Mouse (Mus musculus) monocyte, adult 59 days (primary cell): ENCODE results near the gene Hnrnpf. TPM values are rescaled to one million over a fixed set of nuclear protein-coding genes. Genes with fewer than 3 reads are reported as not detected.

Experiments
- total RNA-seq, 2 experiments: library from RNA; stranded (reverse); gene quantifications; one replicate each; pipeline ENCODE4 v1.2.4; 2023

The Hnrnpf gene
- 100 to 1,000 TPM; 688 to 731 TPM for total RNA-seq

DNA sequence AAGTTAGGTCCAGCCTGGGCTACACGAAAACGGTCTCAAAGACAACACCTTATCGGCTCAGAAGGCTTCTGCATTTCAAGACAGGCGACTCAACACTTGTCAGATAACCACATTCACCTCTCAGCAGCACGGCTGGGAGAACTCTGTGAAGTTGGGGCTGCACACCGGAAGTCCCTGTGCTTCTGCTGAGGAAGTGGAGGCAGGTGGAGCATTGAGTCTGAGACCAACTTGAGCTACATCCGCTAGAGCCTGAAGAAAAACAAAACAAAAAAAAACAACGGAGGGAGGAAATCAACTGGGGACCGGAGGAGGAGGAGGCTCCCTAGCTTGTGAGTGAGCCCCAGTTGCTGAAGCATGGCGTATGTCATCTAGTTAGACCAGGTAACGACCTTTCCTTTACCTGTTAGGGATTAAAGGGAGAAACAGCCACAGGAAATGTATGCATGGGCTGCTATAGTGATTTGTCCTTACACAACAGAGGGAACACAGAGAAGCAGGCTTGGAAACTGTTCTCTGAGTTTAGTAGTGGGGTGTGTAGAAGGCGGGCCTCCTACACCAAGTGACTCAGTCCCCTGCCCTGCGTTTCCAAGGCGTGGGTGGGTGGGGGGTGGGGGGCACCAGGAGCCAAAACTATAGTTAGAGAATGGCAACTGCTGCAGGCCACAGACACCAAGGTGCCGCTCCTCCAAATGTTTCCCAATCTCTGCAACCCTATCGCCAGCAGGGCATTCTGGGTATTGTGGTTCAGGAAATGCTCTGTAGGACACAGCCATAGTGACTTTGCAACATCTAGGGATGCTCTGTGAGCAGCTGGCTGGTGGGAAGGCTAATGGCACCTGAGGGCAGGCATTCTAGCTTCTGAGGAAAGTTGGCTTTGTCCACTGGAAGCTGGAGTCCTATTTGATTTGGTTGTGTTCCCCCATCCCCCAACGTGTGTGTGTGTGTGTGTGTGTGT lies at the start of gene Hnrnpf:
Gene Hnrnpf, plus strand, starts transcription at position 199 of the 955 bp plus-strand sequence.

DNA sequence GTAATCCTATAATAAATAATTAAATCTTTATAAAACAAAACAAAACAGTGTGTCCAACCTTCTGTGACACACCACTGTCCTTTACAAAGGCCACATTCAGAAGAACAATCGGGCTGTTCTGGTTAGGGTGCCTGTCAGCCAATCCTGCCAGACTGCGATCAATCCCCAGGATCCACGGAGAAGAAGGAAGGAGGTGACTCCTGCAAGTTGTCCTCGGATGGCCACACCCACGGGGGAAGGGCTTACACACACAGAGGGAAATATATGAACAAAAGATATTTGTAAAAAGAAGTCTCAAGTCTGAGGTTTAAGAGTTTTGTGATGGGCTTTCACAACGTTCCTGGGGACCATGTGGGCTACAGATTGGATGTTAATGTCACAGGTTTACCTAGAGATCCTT lies 38.3 kb upstream of the Hnrnpf start, which contains the start of gene Zfp239:
Gene Zfp239, plus strand, starts transcription at position 253 of the 400 bp plus-strand sequence.

DNA sequence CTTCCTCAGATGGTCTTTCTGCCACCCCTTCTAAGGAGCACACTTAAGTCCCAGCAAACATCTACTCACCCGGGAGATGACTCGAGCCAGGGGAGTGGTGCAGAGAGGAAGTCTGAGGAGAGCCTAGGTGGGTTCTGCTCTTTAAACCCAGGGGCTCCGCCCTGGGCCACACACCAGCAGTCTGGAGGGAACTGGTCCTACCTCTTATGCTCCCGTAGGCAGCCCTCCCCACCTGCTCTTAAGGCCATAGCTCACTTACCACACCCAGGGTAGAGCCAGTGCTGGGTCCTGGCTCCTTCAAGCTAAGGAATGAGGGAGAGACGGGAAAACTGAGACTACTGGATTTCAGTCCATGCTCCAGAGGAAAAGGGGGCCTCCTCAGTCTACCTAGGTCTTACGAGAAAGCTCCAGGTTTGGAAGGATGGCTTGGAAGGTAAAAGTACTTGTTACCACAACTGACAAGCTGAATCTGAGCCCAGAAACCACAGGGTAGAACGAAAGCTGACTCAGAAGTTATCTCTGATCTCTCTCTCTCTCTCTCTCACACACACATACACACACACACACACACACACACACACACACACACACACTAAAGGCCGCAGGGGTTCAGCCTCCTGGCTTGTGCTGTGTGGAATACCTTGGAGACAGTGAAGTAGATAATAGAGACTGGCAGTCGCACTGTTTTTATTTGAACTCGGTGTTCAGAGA lies 37.3 kb downstream of the Hnrnpf start, which contains the start of gene Fxyd4:
Gene Fxyd4, minus strand, starts transcription at position 471 of the 711 bp plus-strand sequence.

Other genes with a start within 250 kb of the Hnrnpf start
- 10 to 100 TPM; 11.1 to 13.4 TPM for gene Zfp637, start 59.1 kb upstream of the Hnrnpf start, total RNA-seq
- gene Zfp239, start 38.2 kb upstream of the Hnrnpf start, total RNA-seq: under 1 TPM; 0.55 to 0.60 TPM
- 10 to 100 TPM in 1 of 2 experiments, 1 to 10 TPM in 1; 9.0 to 13.4 TPM for gene Fxyd4, start 37.4 kb downstream of the Hnrnpf start, total RNA-seq
- gene Rasgef1a, start 111.1 kb downstream of the Hnrnpf start, total RNA-seq: not detected
- 100 to 1,000 TPM; 117 to 120 TPM for gene Csgalnact2, start 238.8 kb downstream of the Hnrnpf start, total RNA-seq